Mouse (Mus musculus) lung, postnatal 25 days (tissue): ENCODE data around the gene Zkscan7.

Source experiments
- DNase-seq: peaks from one replicate; pipeline ENCODE4 v3.0.0; 2022; ENCODE audit warnings: low spot score

Gene Zkscan7

GRCm38 (mm10) chr9:122902717-122903535 lies 17.4 kb downstream of the Zkscan7 start:
- DNase-seq: peak; percentile 32

- DNase-seq: no peak
Observed at GRCm38 (mm10) chr9:122922436-122922835, 37.0 kb downstream of the Zkscan7 start.

- peak; percentile 60 for DNase-seq
Observed at GRCm38 (mm10) chr9:122922936-122923381, 37.5 kb downstream of the Zkscan7 start, which contains the start of gene Zfp105. Gene Zfp105 (plus strand): TSS chr9:122923072.

- no peak for DNase-seq
Observed at GRCm38 (mm10) chr9:122928915-122929314, 43.4 kb downstream of the Zkscan7 start.
